Mouse (Mus musculus) lung, postnatal 0 days (tissue): Measurements from ENCODE around the gene Lcn3. TPM values are rescaled to one million over a fixed set of nuclear protein-coding genes. Genes with fewer than 3 reads are reported as not detected.

Experiments
- ATAC-seq: fragments of 200-750 bp; cut with Nextera tagmentation; 2 replicates; pipeline ENCODE4 v1.8.0; 2017; ENCODE audit warnings: moderate library complexity
- DNase-seq: peaks from one replicate; pipeline ENCODE4 v3.0.0-alpha.2; 2016; ENCODE audit warnings: low spot score
- H3K27ac ChIP-seq: fragments of 300-500 bp; sonication (generic); 2 replicates; pipeline ENCODE4 v1.5.1; 2014; ENCODE audit warnings: antibody characterized with exemption, mild to moderate bottlenecking, low read length, mixed read lengths
- H3K27me3 ChIP-seq: fragments of 300-500 bp; sonication (generic); replicated peaks from 2 replicates; pipeline ENCODE4 v1.6.1; 2014; ENCODE audit warnings: low read length, mixed read lengths; ENCODE audit not compliant: insufficient read depth
- H3K36me3 ChIP-seq: fragments of 300-500 bp; sonication (generic); 2 replicates; pipeline ENCODE4 v1.6.1; 2014; ENCODE audit warnings: low read length, mixed read lengths; ENCODE audit not compliant: insufficient read depth
- H3K4me1 ChIP-seq: fragments of 300-500 bp; sonication (generic); 2 replicates; pipeline ENCODE4 v1.6.1; 2014; ENCODE audit warnings: antibody characterized with exemption, low read depth, low read length, mixed read lengths; ENCODE audit not compliant: insufficient read depth
- H3K4me2 ChIP-seq: fragments of 300-500 bp; sonication (generic); replicated peaks from 2 replicates; pipeline ENCODE4 v1.6.1; 2014; ENCODE audit warnings: low read depth, mild to moderate bottlenecking, low read length, moderate library complexity, mixed read lengths
- H3K4me3 ChIP-seq: fragments of 300-500 bp; sonication (generic); 2 replicates; pipeline ENCODE4 v1.5.1; 2014; ENCODE audit warnings: low read depth, low read length
- H3K9ac ChIP-seq: fragments of 300-500 bp; sonication (generic); replicated peaks from 2 replicates; pipeline ENCODE4 v1.6.1; 2014; ENCODE audit warnings: low read depth, mild to moderate bottlenecking
- H3K9me3 ChIP-seq: fragments of 300-500 bp; sonication (generic); 2 replicates; pipeline ENCODE4 v1.6.1; 2016; ENCODE audit warnings: low read length, mixed read lengths
- CTCF ChIP-seq: IDR thresholded peaks from 2 replicates; pipeline ENCODE4 v1.5.1; 2016; ENCODE audit warnings: antibody characterized with exemption, mild to moderate bottlenecking
- EP300 ChIP-seq: IDR thresholded peaks from 2 replicates; pipeline ENCODE4 v1.6.1; 2016; ENCODE audit warnings: antibody characterized with exemption, mild to moderate bottlenecking, control low read depth
- WGBS: fragments of 180-500 bp; shearing (Covaris S2); extraction: QIAGEN DNeasy Blood & Tissue Kit; methylation state at CpG from one replicate; pipeline ENCODE4 v1.1.7; 2014; 5-methylcytosine and 5-hydroxymethylcytosine counted together
- polyA plus RNA-seq: library from polyadenylated mRNA; unstranded; fragments of >200 nt; fragmentation: Nextera tagmentation; extraction: Ambion mirVana; gene quantifications from 2 replicates; pipeline ENCODE4 v1.2.1, GENCODE M21; 2015

Lcn3 gene
- polyA plus RNA-seq, 1 experiment from 2014 or later: not detected

GRCm38 (mm10) chr2:25758064-25758625 lies 7.2 kb upstream of the Lcn3 start:
- no peak for TF ChIP-seq CTCF
- TF ChIP-seq EP300: no peak
- H3K9me3 ChIP-seq: no peaks in the 10 kb centered on the region
- H3K36me3 ChIP-seq: no peaks in the 10 kb centered on the region
- no peaks in the 10 kb centered on the region for H3K27me3 ChIP-seq
- H3K4me1 ChIP-seq: no peaks in the 10 kb centered on the region
- 60% methylated on average over 4 of the region's 4 CpGs for WGBS
- ATAC-seq (no peak), DNase-seq (no peak)
- no peak overlapping the region for H3K4me3 ChIP-seq
- no peak overlapping the region for H3K4me2 ChIP-seq
- H3K27ac ChIP-seq: no peak overlapping the region
- H3K9ac ChIP-seq: no peak overlapping the region

DNA sequence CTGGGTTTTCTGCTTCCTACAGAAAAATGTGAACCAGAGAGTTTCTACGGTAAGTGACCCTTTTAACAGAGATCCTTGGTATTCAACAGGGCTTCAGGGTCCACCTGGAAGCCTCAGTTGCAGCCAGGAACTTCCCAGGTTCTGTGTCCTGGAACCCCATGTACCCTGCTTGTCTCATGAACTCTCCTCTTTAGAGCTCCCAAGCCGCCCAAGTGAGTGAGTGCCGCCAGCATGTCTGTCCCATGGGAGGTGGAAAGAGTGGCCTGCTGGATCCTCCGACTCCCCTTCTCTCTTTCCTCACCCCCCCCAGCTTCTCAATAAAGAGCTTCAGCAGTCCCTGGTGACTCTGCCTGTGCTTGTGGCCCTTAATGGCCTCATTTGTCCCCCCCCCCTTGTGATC lies 2.4 kb downstream of the Lcn3 start:
- H3K27ac ChIP-seq: no peak overlapping the region
- ATAC-seq: no peak

DNA sequence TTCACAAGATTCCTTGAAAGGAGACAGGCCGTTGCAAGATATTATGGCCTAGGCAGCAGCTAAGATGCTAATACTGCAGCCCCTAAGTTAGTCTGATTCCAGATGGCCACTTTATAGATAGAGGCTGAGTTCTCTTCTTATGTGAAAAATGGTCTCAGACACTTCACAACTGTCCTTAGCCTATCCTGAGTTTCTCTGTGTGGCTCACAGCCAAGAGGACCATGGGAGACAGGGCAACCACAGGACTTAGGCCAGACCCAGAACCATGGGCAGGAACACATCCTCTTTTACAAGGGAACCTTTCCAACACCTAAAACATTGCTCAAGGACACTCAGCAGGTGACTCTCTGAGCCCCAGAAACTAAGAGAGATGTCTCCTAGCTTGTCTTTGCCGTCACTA lies 8.1 kb downstream of the Lcn3 start:
- no peaks in the 10 kb centered on the region for H3K9me3 ChIP-seq
- H3K4me3 ChIP-seq: no peak overlapping the region
- DNase-seq: no peak
- no peaks in the 10 kb centered on the region for H3K4me1 ChIP-seq
- H3K4me2 ChIP-seq: no peak overlapping the region
- WGBS: 78% methylated on average over 2 of the region's 2 CpGs
- no peaks in the 10 kb centered on the region for H3K27me3 ChIP-seq
- H3K36me3 ChIP-seq: no peaks in the 10 kb centered on the region
- no peak overlapping the region for H3K27ac ChIP-seq
- no peak for ATAC-seq
- TF ChIP-seq EP300 (no peak), CTCF (no peak)
- H3K9ac ChIP-seq: no peak overlapping the region

More for the DNA sequence above, 2.4 kb downstream of the Lcn3 start:
- Histone ChIP-seq H3K4me1 (no peaks in the 10 kb centered on the region), H3K27me3 (no peaks in the 10 kb centered on the region), H3K36me3 (no peaks in the 10 kb centered on the region), H3K4me3 (no peak overlapping the region), H3K4me2 (no peak overlapping the region), H3K9me3 (no peaks in the 10 kb centered on the region), H3K9ac (no peak overlapping the region)
- TF ChIP-seq EP300 (no peak), CTCF (no peak)
- no peak for DNase-seq
- 74% methylated on average over 4 of the region's 4 CpGs for WGBS

DNA sequence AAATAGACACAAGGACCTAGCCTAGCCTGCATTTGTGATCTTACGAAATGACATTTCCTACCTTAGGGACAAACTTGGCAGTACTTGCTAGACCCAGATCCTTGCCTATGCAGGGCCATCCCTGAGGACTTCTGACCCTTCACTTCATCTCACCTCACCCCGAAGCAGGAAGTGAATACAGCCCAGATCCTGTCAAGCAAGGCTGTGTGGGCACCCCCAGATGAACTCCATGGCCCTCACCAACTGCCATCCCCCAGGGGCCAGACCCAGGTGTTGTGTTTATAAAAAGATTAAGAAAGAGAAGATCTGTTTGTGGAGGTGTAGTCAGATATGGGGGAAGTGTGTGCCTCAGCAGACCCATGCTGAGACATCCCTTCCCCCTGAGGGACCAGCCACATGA lies 9.3 kb downstream of the Lcn3 start:
- TF ChIP-seq CTCF (no peak), EP300 (no peak)
- no peaks in the 10 kb centered on the region for H3K4me1 ChIP-seq
- no peak overlapping the region for H3K4me2 ChIP-seq
- H3K9ac ChIP-seq: no peak overlapping the region
- H3K27ac ChIP-seq: no peak overlapping the region
- DNase-seq (no peak), ATAC-seq (no peak)
- no peaks in the 10 kb centered on the region for H3K36me3 ChIP-seq
- 71% methylated on average over 2 of the region's 2 CpGs for WGBS
- no peaks in the 10 kb centered on the region for H3K9me3 ChIP-seq
- no peaks in the 10 kb centered on the region for H3K27me3 ChIP-seq
- no peak overlapping the region for H3K4me3 ChIP-seq

- Histone ChIP-seq H3K4me3 (no peak overlapping the region), H3K27me3 (no peaks in the 10 kb centered on the region), H3K9ac (no peak overlapping the region), H3K4me1 (no peaks in the 10 kb centered on the region), H3K9me3 (no peaks in the 10 kb centered on the region), H3K27ac (no peak overlapping the region), H3K4me2 (no peak overlapping the region), H3K36me3 (no peaks in the 10 kb centered on the region)
- ATAC-seq (no peak), DNase-seq (no peak)
- TF ChIP-seq CTCF: no peak
- no peak for TF ChIP-seq EP300
- WGBS: 66% methylated on average over 3 of the region's 3 CpGs
These were observed 10.6 kb downstream of the Lcn3 start for GRCm38 (mm10) chr2:25775991-25776390.

DNA sequence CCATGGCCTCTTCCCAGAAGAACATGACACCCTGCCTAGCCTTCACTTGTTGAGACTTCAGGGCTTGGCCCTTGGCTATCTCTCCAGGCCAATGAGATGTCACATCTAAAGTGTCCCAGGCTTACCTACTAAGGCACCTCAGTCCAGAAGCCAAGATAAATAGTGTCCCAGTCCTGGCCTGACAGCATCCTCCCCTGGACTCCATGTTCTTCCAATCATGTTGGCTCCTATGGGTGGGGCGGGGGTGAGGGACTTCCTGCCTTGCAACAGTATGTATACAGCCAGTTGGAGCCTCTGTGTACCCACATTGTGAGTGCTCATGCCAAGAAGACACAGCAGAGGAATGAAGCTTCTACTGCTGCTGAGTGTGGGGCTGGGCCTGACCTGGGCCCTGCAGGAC lies 11.3 kb downstream of the Lcn3 start, which contains the start of gene Lcn11:
Gene Lcn11 (plus strand): TSS at position 301 of the 400 bp plus-strand sequence.
- Histone ChIP-seq H3K4me2 (no peak within 1 kb of the TSS), H3K9ac (no peak within 1 kb of the TSS), H3K27me3 (no peaks in the 10 kb centered on the region), H3K4me3 (no peak within 1 kb of the TSS), H3K36me3 (no peaks in the 10 kb centered on the region), H3K9me3 (no peaks in the 10 kb centered on the region), H3K4me1 (no peaks in the 10 kb centered on the region), H3K27ac (no peak within 1 kb of the TSS)
- 83% methylated on average over 1 of the region's 1 CpGs for WGBS
- TF ChIP-seq EP300: no peak
- no peak for TF ChIP-seq CTCF
- DNase-seq (no peak), ATAC-seq (no peak)

DNA sequence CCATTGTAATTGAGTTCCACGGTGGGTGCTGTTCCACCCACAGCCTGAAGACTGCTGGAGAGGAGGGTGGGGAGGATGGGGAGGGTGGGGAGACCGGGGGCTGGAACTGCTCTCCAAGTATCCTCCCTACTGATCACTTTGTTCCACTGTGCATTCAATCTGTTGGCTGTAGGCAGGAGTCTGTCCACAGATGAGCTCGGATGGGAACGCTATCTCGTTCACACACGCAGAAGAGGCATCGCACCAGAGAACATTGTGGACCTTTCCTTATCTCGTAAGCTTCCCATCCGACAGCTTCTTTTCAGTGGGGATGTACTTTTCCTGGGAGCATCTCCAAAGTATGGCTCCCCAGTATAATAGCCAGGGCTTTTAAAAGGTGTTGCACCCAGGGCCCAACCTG lies 13.7 kb downstream of the Lcn3 start:
- no peak for ATAC-seq
- H3K4me1 ChIP-seq: no peaks in the 10 kb centered on the region
- WGBS: 83% methylated on average over 9 of the region's 9 CpGs
- no peak for DNase-seq
- no peak overlapping the region for H3K9ac ChIP-seq
- TF ChIP-seq EP300 (no peak), CTCF (no peak)
- no peaks in the 10 kb centered on the region for H3K36me3 ChIP-seq
- no peak overlapping the region for H3K4me2 ChIP-seq
- H3K27ac ChIP-seq: no peak overlapping the region
- H3K27me3 ChIP-seq: no peaks in the 10 kb centered on the region
- no peak overlapping the region for H3K4me3 ChIP-seq
- no peaks in the 10 kb centered on the region for H3K9me3 ChIP-seq
